Mouse (Mus musculus): Measurements from ENCODE around the gene Ccdc87.
A peak's percentile ranks its signal among the peaks of the same experiment; 100 is the strongest.
"Not testable (repeated sequence)": the region's sequence is repeated elsewhere in the genome, so short reads cannot be mapped to it uniquely, and the experiment has no call there.

Gene Ccdc87

DNA sequence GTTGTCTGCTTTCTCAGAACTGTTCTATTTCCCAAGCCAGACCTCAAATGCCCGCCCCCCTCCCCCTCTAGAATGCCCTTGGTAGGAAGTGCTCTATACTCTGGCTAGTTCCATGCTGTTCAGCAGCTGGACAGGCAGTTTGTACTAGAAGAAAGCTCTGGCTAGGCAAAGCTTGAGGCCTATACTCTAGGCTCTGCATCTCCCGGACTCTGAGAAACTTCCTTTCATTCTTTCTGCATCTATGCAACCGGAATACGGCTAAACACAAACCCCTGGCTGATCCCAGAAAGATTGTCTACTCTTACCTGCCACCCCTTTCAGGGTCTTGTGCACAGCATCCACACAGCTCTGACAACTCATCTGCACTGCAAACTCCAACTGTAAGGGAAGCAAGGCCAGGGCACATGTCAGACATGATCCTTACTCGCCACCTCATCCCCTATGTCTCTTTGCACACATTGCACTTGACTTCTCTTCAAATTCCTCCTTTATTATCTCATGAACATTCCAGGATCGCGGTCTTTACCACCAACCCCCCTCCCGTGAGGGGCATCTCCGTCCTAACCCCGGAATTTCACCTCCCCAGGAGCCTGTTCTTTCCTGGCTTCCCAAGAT is 533 bp upstream of the Ccdc87 start:
- DNase-seq (ENCODE audit: low spot score), result no peak

GRCm38 (mm10) chr19:4840848-4841247 is 1.7 kb downstream of the Ccdc87 start:
- no peak for DNase-seq (ENCODE audit: low spot score)

- no peak for DNase-seq (ENCODE audit: low spot score)
These were observed 3.4 kb downstream of the Ccdc87 start for GRCm38 (mm10) chr19:4842611-4843010.

DNA sequence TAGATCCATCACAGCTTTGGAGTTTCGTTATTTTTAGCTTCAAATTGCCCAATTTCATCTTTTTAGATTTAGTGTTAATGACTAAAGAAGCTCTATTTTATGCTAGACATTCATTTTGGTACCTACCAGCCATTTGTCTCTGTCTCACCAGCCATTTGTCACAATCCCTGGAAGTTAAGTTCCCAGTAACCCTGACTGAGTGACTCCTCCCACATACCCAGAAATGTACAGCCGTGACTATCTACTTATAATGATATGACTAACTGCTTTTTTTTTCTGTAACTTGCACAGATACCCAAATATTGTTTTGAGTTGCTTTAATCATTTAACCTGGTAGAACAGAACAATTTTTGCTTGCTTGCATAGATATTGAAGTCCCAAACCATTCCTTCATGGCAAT is 6.7 kb downstream of the Ccdc87 start:
- DNase-seq (ENCODE audit: low spot score), result no peak

- no peak for DNase-seq (ENCODE audit: low spot score)
These were observed 8.3 kb downstream of the Ccdc87 start for GRCm38 (mm10) chr19:4847490-4847889.

GRCm38 (mm10) chr19:4849800-4850199 is 10.6 kb downstream of the Ccdc87 start:
- DNase-seq (ENCODE audit: low spot score), result no peak

DNA sequence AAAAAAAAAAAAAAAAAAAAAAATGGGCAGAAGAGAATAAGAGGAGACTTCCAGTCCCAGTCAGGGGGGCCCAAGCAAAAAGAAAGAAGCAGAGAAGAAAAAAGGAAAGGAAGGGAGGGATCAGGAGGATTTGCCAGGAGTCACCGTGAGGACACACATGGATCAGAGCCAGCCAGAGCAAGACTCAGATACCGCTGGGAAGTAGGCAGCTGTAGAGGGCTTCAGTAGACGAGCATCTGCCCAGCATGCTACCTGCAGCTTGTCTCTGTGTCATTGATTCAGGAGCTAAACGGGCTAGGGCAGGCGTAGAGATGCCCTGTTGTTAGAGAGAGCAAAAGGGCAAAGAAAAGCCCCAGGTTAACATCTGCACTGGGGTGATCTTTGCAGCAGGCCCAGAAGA is 11.1 kb downstream of the Ccdc87 start:
- DNase-seq (ENCODE audit: low spot score), result no peak

- peak; percentile 87 for DNase-seq (ENCODE audit: low spot score)
These were observed 15.6 kb downstream of the Ccdc87 start, which contains the start of gene Ctsf for GRCm38 (mm10) chr19:4854552-4855469. Gene Ctsf, plus strand, starts transcription at chr19:4855130.

DNA sequence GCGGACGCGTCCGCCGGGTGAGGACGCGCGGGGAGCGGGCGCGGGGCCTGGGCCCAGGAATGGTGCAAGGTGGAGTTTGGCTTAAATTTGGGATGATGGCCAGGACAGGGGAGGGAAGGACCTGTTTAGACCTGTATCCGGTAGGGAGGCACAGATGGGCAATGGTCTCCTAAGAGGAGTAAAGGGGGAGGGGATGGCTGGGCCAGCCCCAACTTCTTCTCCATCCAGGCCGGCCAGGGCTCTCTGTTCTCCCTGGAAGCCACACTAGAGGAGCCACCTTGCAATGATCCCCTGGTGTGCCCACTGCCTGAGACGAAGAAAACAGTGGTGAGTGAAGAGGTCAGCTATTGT is 16.3 kb downstream of the Ccdc87 start:
- no peak for DNase-seq (ENCODE audit: low spot score)

GRCm38 (mm10) chr19:4855951-4856350 is 16.8 kb downstream of the Ccdc87 start:
- no peak for DNase-seq (ENCODE audit: low spot score)

GRCm38 (mm10) chr19:4859081-4859480 is 19.9 kb downstream of the Ccdc87 start:
- DNase-seq (ENCODE audit: low spot score), result peak; percentile 41

DNA sequence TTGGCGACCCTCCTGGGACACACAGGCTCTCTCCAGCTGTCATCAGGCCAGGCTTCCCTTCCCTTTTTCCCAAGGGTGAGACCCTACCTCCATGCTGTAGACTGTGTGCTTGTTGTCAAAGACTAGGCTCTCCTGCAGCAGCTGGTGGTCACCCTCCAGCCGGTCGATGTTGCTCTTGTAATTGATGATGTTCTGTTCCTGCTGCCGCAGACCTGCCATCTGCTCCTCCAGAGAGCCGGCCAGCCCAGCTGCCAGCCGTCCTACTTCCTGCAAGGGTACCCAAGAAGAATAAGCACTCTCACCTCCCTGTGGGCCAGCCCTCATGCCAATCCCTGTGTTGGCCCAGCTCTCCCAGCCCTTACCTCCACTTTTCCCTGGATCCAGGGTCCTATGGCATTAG is 23.9 kb downstream of the Ccdc87 start:
- DNase-seq (ENCODE audit: low spot score), result no peak

DNA sequence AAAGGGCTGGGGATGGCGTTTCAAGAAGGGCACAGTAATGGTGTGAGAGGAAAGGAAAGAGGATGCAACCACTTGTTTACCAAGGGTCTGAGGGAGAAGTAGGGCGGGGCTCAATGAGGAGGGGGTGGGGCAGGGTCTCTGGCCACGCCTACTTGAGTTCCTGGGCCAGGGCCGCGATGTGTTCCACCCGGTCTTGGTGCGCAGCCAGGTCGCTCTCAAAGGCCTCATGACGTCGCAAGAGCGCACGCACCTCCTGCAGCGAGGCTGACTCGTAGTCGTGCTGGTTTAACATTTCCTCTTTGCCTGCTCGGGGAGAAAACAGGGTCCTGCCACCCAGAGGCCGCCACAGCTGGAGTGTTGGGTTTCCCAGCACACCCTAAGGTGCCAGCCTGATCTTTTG is 26.0 kb downstream of the Ccdc87 start:
- DNase-seq (ENCODE audit: low spot score), result peak; percentile 48

DNA sequence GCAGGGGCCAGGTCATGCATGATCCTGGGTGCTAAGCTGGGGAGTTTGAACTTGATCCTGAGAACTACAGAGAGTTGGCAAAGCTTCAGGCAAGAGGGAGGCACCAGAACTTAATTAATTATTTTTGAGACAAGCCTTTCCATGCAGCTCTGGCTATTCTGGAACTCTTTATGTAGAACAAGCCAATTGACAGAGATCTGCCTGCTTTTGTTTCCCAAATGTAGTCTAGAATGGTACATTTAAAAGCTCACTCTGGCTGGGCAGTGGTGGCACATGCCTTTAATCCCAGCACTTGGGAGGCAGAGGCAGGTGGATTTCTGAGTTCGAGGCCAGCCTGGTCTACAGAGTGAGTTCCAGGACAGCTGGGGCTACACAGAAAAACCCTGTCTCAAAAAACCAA is 35.4 kb downstream of the Ccdc87 start:
- not testable (repeated sequence) for DNase-seq (ENCODE audit: low spot score)

- DNase-seq (ENCODE audit: low spot score), result no peak
These were observed 37.1 kb downstream of the Ccdc87 start for GRCm38 (mm10) chr19:4876241-4876640.

- no peak for DNase-seq (ENCODE audit: low spot score)
These were observed 37.6 kb downstream of the Ccdc87 start for GRCm38 (mm10) chr19:4876755-4877154.

DNA sequence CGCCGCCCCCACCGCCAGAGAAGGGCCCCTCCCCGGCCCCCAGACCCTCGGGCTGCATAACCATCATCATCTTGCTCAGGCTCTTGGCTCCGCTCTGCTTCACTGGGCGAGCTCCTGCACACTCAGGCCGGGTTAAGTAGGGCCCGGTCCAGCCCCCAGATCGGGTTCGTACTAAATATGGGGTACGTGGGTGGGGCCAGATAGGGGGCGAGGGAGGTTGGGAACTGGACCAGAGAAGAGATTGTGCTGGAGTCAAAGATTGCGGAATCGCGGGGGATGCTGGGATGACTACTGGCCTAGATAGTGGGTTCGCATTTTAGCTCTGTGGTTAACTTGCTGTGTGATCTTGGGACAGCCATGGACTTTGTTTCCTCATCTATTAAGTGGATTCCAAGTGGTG is 38.6 kb downstream of the Ccdc87 start, which contains the start of gene Actn3:
Gene Actn3, minus strand, starts transcription at position 125 of the 400 bp plus-strand sequence.
- DNase-seq (ENCODE audit: low spot score), result peak; percentile 75

- peak; percentile 95 for DNase-seq (ENCODE audit: low spot score)
These were observed 39.5 kb downstream of the Ccdc87 start, which contains the start of gene Zdhhc24 for GRCm38 (mm10) chr19:4878405-4879323. Gene Zdhhc24, plus strand, starts transcription at chr19:4878668.

DNA sequence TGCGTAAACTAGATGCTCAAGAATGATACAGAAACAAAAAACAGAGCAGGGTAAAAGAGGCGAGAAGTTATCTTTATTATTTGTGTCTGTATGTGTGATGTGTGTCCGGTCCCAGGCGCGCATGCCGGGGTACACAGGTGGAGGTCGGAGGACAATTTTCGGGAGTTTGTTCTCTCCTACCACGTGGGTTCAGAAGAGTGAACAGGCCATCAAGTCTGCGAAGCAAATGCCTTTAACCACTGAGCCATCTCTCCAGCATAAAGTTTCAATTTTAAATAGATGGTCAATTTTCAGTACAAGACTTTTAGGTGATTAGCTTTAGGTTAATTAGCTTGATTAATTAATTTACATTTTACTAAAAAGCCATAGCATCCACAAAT is 40.1 kb downstream of the Ccdc87 start:
- DNase-seq (ENCODE audit: low spot score), result no peak

DNA sequence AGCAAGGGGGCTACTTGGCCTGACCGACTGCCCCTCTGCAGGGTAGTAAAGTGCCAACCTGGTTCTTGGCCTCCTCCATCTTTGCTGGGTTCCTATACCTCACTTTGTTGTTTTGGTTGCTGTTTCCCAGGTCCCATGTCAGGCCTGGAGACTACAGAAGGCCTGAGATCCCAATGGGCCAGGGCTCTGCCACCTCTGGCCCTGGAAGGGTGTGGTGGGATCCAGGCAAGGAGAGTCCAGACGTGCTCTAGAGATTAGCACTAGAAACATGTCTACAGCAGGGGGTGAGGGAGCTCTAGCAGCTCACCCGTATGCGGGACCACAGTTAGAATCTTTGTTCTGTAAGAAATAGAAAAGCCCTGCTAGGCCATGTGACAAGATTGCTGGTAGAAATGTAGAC is 44.8 kb downstream of the Ccdc87 start:
- no peak for DNase-seq (ENCODE audit: low spot score)

DNA sequence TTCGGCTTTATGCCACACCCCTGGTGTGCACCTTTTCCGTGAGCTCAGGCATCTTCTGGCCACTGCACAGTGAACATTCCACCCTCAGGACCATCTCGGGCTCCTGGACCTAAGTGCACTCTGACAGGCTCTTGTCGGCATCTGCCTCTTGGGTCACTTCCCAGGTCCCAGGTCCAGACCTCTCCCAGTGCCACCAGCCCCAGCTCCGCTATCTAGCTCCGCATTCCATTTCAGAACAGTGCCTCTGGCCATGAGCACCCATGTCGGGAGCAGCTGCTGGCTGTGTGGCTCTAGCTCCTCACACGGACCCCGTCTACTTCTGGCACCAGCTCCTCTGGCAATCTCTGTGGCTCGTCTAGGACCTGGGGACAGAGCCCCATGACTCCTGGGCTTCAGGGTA is 50.6 kb downstream of the Ccdc87 start:
- no peak for DNase-seq (ENCODE audit: low spot score)

GRCm38 (mm10) chr19:4891798-4892197 is 52.6 kb downstream of the Ccdc87 start:
- DNase-seq (ENCODE audit: low spot score), result no peak
